Mouse (Mus musculus): Measurements from ENCODE around the gene Capn12.

Gene Capn12

GRCm38 (mm10) chr7:28916491-28916890 is 35.3 kb downstream of the Capn12 start:
- in situ Hi-C loops (cut with MboI; ENCODE audit: unreplicated experiment in 2 of 2): no loop called here

- in situ Hi-C loops (cut with MboI; ENCODE audit: unreplicated experiment in 2 of 2): no loop called here
These were observed 36.5 kb downstream of the Capn12 start for GRCm38 (mm10) chr7:28917503-28918426.

GRCm38 (mm10) chr7:28918540-28918939 is 37.3 kb downstream of the Capn12 start:
- in situ Hi-C loops (cut with MboI; ENCODE audit: unreplicated experiment in 2 of 2): no loop called here

- in situ Hi-C loops (cut with MboI; ENCODE audit: unreplicated experiment in 2 of 2): no loop called here
These were observed 38.6 kb downstream of the Capn12 start for GRCm38 (mm10) chr7:28919815-28920214.

GRCm38 (mm10) chr7:28921178-28921577 is 40.0 kb downstream of the Capn12 start:
- in situ Hi-C loops (cut with MboI; ENCODE audit: unreplicated experiment in 2 of 2): no loop called here

- in situ Hi-C loops (cut with MboI; ENCODE audit: unreplicated experiment in 2 of 2): no loop called here
These were observed 40.7 kb downstream of the Capn12 start for GRCm38 (mm10) chr7:28921722-28922465.

GRCm38 (mm10) chr7:28922606-28923005 is 41.4 kb downstream of the Capn12 start:
- in situ Hi-C loops (cut with MboI; ENCODE audit: unreplicated experiment in 2 of 2): no loop called here

- in situ Hi-C loops (cut with MboI; ENCODE audit: unreplicated experiment in 2 of 2): no loop called here
These were observed 42.7 kb downstream of the Capn12 start for GRCm38 (mm10) chr7:28923865-28924291.

GRCm38 (mm10) chr7:28924802-28925201 is 43.6 kb downstream of the Capn12 start:
- in situ Hi-C loops (cut with MboI; ENCODE audit: unreplicated experiment in 2 of 2): no loop called here

GRCm38 (mm10) chr7:28925317-28925716 is 44.1 kb downstream of the Capn12 start:
- in situ Hi-C loops (cut with MboI; ENCODE audit: unreplicated experiment in 2 of 2): no loop called here

- in situ Hi-C loops (cut with MboI; ENCODE audit: unreplicated experiment in 2 of 2): no loop called here
These were observed 45.0 kb downstream of the Capn12 start for GRCm38 (mm10) chr7:28926172-28926571.

- in situ Hi-C loops (cut with MboI; ENCODE audit: unreplicated experiment in 2 of 2): no loop called here
These were observed 48.2 kb downstream of the Capn12 start for GRCm38 (mm10) chr7:28929381-28929780.

GRCm38 (mm10) chr7:28930320-28931031 is 49.3 kb downstream of the Capn12 start:
- in situ Hi-C loops (cut with MboI; ENCODE audit: unreplicated experiment in 2 of 2): no loop called here

- in situ Hi-C loops (cut with MboI; ENCODE audit: unreplicated experiment in 2 of 2): no loop called here
These were observed 49.9 kb downstream of the Capn12 start for GRCm38 (mm10) chr7:28931032-28931694.

GRCm38 (mm10) chr7:28931695-28932039 is 50.4 kb downstream of the Capn12 start:
- in situ Hi-C loops (cut with MboI; ENCODE audit: unreplicated experiment in 2 of 2): no loop called here

GRCm38 (mm10) chr7:28932421-28933041 is 51.3 kb downstream of the Capn12 start:
- in situ Hi-C loops (cut with MboI; ENCODE audit: unreplicated experiment in 2 of 2): no loop called here

- in situ Hi-C loops (cut with MboI; ENCODE audit: unreplicated experiment in 2 of 2): no loop called here
These were observed 52.6 kb downstream of the Capn12 start for GRCm38 (mm10) chr7:28933825-28934224.

GRCm38 (mm10) chr7:28936787-28937186 is 55.6 kb downstream of the Capn12 start:
- in situ Hi-C loops (cut with MboI; ENCODE audit: unreplicated experiment in 2 of 2): no loop called here

- in situ Hi-C loops (cut with MboI; ENCODE audit: unreplicated experiment in 2 of 2): no loop called here
These were observed 57.4 kb downstream of the Capn12 start for GRCm38 (mm10) chr7:28938654-28939053.
